Mouse (Mus musculus) gastrocnemius, adult 8-10 months (tissue): ENCODE measurements around the gene Cgnl1. TPM values are rescaled to one million over a fixed set of nuclear protein-coding genes. Genes with fewer than 3 reads are reported as not detected.
A peak's percentile ranks its signal among the peaks of the same experiment; 100 is the strongest.

ENCODE experiments used
- DNase-seq, 2 experiments: peaks; one replicate each; pipeline ENCODE4 v3.0.0; 2022; ENCODE audit warnings: low spot score in 2 of 2
- total RNA-seq, 4 experiments: library from RNA; stranded (reverse); gene quantifications; 2 replicates each; pipeline ENCODE4 v1.2.4; 2022

Gene Cgnl1
- total RNA-seq, 4 experiments from 2014 or later: 2.8 to 5.4 (median 3.9) TPM

DNA sequence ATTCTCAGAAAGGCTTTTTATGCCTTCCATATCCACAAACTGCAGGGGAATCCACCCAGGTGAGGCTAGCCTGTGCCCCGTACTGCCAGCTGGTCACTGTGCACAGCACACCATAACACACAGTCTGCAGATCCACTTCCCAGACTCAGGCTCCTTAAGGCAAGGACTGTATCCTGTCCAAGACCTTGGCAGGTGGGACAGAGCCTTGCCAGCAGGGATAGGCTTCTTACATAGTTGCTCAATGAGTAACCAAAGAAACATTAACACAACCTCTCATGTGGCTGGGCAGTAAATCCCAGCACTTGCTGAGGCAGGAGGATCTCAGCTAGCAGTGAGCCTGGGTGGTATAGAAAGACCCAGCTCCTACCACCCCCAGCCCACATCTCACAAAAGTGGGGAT is 3.3 kb downstream of the Cgnl1 start:
- no peak for DNase-seq

DNA sequence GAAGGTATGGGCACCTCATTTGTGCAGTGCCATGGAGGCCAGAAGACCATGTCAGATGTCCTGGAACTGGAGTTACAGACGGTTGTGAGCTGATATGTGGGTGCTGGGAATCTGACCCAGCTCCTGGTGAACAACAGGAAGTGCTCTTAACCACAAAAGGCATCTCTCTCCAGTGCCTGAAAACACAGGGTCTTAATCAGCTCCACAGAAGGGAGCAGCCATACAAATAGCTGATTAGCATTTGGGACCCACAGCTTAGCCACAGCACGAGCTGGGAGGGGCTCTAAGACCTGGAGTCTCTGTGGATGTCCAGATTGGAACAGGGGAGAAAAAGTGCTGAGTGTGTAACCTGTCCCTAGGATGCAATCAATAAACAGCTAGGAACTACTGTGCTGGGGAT is 4.5 kb downstream of the Cgnl1 start:
- no peak for DNase-seq

DNA sequence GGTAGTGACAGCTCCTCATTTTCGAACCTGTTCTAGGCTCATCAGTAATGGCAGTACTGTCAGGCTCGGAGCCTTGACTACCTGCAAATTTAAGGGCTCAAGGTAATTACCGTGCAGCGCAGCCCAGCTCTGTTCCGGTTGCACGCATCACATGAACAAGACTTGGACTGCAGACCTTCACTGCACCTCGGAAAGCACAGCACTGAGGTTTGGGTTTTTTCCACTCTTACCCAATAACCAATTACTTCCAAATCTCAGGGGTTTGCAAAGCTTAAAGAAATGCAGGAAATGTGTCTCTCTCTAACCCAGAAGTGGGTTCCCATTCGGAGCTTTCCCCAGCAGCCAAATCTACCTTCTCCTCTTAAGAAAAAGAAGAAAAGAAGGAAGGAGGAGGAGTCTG is 5.1 kb downstream of the Cgnl1 start:
- no peak for DNase-seq

DNA sequence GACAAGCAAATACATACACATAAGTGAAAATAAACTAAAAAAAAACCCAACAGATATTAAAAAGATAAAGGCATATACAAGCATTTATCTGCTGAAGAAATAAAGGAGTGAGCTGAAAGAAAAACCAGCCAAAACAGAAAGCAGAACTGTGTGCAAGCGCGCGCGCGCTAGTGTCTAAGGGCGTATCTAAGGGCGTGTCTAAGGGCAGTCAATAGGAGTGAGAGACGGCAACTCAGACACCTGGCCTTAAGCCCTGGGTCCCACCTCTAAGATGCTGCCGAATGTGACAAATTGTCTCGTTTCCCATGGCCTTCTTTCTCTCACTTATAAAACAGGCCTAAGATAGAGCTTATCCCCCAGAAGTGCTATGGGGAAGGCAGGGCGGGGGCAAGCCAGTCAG is 6.9 kb downstream of the Cgnl1 start:
- DNase-seq: no peak

DNA sequence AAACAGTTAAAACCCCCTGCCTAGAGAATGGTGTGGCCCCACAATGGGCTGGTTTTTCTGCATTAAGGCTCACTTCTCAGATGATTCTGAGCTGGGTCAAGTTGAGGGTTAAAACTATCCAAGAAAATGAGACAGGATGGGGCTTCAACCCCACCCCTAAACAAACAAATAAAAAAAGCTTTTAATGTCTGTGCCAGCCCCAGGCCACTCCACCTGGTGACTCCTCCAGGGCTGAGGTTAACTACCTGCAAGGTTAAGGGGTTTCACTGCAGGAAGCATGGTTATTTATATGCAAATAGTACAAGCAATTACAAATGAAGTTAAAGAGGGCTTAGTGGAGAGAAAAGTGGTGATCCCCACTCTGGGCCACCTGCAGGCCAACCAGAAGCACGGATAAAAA is 8.1 kb downstream of the Cgnl1 start:
- no peak for DNase-seq

DNA sequence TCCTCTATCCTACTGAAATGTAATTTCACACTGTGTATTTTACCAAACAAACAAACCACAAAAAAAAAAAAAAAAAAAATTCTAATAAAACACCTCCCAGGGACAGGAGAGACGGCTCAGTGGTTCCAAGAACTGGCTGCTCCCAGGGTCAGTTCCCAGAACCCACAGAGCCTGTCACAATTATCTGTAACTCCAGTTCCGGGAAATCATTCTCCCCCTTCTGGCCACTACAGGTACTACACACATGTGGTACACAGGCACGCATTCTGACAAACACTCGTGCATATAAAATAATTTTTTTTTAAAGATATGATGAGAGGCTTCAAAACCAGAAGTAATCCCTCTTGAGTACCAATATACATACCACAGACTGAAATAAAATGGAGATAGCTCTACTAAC is 9.7 kb downstream of the Cgnl1 start:
- DNase-seq: no peak

DNA sequence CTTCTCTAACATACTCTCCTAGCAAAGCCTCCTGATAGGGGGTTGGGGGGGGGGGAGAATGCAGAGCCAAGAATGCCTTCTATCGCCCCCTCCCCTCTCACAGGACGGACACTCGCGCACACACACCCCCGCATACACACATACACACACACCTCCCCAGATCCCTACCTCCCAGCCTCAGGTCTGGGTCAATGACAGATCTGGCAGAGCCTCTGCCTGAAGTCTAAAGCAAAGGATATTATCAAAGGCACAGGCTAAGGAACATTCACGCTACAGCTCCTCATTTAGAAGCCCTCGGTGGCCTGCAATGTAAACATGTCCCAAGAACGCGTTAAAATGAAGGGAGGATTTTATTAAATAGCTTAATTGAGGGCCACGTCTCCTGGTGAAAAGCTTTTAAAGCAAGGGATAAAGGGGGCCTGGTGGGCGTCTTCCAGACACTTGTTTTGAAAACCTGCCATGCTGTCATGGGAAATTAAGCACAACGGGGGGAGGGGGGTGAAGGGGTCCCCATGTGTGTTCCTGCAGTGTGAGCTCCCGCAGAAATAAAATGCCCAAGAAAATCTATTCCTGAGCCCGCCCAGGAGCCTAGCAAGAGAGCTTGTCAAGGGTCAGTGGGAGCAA is 10.8 kb downstream of the Cgnl1 start:
- no peak for DNase-seq

DNA sequence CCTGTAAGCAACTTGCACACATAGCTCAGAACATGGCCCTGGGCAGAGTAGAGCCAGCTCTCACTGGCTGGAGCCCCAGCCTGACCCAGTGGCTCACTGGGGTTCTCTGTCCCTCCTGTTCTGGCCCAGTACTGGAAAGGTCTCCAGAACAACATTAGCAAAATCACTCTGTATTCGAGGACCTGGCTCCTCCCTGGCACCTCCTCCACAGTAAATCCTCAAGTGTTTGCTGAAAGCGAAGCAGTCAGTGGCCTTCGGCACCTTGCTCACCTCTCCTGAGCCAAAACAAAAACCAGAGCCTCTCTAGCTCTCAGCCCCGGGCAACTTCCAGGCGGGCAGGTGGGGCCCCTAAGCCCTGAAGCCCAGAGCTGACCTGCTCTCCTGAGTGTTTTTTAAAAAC is 11.5 kb downstream of the Cgnl1 start:
- no peak for DNase-seq

DNA sequence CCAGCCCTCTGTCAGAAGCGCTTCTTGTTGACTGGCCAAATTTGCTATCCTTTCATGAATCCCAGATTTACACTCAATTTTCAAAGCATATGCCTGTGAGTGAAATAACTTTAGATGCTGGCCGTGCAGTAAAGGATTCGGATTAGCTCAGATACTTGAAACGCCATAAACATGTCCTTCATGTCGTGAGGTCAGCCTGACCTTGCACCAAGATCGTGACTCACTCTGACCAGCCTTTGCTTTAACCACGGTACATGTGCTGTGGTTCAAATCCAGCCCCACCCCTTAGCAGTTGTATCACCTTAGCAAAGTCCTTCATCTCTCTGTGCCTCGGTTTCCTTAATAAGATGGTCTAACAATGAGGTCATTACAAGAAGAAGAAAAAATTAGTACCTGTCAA is 14.0 kb downstream of the Cgnl1 start:
- DNase-seq: no peak

DNA sequence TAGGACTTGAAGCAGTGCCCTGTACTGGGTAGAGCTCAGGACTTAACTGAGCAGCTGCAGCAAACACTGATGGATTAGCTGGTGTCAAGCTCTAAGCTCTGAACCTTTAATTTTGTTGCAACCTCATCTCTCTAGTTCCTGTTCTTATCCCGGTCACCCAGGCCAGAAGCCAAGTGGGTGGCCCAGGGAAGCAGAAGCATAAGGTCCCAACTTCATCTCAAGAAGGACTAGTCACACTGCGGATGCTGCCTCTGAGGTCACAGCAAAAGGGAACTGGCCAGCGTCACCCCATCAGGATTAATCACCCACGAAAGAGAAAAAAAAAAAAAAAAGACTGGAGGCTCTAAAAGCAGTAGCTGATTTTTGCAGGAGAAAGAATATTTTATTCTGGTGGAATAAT is 14.5 kb downstream of the Cgnl1 start:
- peak in 1 of 2 experiments; percentile 21 for DNase-seq

DNA sequence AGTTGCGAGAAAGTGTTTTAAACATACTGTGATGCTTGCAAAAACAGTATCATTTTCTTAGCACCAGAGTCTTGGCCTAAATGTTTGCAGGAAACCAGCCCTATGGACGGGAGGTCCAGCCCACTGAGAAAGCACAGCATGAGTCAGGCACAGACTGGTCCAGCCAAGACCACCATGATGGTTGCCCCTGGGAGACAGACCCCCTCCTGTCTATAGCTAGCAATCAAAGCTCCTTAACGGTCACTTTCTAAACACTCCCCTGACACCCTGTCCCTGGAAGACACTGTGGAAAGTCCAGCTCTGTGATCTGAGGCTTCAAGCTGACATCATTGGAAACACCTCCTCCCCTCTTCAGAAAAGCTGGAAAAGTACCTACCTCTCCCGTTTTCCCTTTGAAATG is 17.4 kb downstream of the Cgnl1 start:
- DNase-seq: no peak

DNA sequence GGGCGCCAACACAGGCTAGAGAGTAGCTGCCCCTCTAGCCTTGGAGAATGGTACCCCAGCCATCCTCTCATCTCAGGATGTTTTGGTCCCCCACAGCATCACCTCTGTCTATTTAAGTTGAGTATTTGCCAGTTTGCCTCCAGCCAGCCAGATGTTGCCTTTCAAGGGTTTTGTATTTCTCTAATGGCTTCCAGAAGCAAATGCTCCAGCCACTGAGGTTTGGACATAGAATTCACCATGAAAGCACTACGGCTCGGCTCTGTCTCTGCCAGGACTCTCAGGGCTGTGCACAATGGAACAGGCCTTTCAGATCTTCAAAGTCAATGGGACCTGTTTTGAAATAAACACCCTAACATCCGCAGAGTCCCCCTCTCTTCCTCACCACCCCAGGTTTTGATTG is 17.9 kb downstream of the Cgnl1 start:
- DNase-seq: no peak

DNA sequence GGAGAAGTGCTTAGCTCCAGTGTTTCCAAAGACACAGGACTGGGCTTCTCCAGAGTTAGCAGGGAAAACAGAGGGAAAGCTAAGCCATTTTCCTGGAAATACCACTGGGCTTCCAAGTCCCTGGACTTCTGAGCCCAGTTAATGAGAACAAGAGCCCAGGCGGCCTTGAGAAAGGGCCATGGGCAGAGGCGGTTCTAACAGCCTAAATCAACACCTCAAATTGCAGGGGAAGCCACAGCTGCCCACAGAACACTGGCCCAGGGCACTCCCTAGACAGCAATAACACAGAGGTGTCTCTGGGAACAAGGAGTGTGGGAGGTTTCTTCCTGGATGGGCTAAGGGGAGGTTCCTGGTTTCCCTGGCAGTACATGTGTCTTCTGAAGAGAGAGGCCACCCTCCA is 18.3 kb downstream of the Cgnl1 start:
- no peak for DNase-seq

DNA sequence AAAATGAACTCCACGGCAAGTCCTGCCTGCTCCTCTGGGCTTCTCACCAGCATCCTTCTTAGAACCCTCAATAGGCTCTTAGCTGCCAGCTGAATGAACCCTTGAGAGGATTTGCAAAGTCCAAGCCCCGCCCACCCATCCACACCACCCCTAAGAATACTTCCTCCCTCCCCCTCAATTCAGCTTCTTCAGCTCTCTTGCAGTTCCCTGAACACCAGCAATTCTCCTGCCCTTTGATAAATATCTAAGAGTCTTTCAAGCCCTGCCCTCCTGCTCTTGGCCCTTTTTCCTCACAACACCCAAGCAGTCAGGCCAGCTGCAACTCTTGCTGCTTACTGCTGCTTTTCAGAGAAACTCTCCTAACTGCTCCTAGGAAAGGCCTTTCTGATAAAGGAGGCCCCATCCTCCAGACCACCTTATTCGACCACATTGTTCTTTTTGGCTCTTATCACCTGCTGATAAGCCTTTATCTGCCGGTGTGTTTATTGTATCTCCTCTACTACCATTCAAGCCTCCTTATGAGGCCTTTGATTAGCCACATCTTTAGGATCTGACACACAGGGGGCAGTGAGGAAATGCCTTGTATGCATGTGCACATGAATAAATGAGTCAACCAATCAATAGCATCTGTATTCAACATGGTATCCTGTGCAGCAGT is 21.3 kb downstream of the Cgnl1 start:
- DNase-seq: no peak

DNA sequence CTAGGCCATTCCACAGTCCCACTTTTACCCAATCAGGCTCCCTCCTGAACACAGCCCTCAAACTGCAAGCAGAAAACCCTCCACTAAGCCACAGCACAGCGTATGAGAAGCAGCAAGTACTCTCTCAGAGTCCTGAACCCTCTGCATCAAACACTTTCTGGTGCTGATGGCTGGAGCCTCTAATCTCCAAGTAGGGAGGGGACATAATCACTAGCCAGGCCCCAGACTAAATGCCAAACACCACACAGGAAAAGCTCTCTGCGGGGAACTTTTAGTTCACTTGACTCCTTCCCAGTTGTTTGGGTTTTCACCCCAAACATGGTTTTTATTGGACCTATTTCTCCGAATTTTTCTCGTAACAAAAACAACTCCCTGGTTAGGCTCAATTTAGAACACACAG is 25.0 kb downstream of the Cgnl1 start:
- no peak for DNase-seq

DNA sequence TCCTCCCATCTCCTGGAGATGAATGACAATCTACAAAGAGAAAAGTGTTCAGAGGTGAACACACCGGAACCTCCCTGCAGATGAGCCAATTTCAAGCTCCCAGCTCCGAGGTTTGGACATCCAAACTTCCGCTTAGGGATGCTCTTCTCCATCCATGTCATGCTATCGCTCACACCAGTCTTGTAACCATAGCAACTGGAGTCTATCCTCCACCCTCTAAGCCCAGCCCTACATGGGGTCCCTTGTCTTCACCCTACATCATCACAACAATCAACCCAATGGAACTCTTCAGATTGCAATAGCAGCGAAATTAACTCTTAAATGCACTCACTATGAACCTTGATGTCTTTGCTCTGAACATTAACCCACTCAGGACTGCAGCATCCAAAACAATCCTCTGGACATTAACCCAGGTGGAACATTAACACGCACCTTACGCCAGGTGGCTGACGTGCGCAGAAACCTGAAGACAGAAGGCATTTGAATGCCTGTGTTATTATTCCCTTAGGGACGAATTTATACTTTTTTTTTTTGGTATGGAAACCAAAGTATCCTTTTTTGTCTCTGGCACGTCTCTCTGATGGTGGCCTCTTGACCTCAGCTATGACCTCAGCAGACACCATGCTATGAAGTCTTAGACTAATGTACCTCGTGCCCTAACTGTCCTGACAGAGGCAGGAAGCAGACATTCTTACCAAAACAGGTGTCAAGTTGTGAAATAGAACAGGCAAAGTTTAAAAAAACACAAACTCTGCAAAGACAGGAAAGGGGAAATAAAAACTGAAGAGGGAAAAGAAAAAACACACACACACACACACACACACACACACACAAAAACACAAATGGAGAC is 33.1 kb downstream of the Cgnl1 start:
- DNase-seq: no peak

DNA sequence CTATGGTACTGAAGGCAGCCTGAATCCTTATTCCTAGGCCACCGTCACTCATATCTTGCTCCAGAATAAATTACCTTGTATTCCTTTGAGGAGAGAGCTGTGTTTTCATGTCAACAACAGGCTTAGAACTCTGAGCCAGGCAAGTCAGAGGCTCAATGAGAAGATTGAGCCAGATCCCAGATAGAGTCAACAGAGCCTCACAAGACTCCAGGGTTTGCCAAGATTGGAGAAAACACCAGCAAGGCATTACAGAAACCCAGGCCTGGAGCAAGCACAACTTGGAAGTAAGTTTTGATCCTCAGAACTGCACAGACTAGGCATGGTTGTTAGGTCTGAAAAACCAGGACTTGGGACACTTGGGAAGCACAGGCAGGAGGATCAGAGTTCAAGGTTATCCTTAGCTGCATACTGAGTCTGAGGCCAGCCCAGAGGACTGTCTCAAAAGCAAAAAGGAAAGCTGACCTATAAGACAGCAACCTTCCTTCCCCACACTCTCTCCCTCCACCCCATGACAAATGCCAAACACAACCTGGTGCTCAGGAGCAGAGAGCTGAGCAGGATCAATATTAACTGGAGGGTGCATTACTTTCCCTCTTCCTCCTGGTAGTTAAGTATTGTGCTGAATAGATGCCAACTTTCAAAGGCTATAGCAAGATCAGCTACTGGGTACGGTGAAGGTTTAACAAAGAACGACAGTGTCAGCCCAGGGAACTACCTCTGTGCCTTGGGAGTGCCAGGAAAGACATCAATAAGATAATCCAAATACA is 34.0 kb downstream of the Cgnl1 start:
- DNase-seq: no peak

DNA sequence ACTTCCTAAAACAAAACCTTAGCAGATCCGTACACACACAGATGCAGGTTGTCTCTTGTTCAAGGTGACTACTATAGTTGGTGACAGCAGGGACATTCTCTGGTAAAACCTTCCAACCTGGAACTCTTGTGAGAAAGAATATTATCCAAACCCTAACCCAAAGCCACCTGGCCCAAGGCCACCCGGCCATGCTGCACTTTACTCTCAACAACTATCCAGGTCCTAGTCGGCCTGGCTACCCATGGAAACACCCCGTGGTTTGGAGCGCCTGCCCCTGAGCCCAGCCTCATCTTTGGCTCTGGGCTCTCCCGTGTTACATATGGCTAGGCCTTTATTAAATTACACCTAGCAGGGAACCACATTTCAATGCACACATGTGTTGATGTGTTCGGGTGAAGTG is 35.5 kb downstream of the Cgnl1 start:
- DNase-seq: no peak

DNA sequence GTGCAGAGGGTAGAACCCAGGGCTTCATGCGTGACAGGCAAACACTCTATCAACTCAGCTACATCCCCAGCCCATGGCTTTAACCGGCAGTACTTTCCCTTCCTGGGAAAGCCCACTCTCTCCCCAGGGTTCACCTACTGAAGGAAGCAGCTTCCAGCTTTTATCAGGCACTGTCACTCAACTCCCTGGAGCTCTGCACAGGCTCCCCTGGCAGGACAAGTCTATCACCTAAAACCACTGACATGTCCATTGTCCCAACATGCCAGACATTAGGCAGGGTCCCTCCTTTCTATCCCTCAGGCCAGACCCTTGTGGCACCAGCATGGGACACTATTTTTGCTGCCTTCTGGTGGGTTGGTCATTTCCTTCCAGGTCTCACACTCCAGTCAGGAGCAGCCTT is 37.8 kb downstream of the Cgnl1 start:
- DNase-seq: no peak

DNA sequence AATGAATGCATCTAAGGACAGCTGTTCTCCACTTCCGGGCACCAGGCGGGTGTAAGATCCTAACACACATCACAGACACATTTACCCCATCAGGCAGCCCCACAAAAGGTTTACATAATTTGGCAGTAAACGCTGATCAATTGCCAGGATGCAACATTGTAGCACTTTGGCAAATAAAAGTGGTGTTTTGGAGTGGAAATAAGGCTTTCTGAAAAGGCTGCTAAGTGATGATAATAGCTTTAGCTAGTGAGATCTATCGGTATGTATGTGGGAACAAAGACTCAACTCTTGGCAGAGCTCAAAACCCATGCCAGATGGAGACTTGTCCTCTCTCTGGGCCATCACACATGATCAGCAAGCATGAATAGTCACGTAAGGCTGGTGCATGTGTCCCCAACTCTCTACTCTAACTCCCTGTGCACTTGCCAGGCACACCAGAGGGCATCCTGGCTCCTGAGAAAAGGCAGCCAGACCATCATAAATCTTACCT is 42.5 kb downstream of the Cgnl1 start:
- DNase-seq: no peak

DNA sequence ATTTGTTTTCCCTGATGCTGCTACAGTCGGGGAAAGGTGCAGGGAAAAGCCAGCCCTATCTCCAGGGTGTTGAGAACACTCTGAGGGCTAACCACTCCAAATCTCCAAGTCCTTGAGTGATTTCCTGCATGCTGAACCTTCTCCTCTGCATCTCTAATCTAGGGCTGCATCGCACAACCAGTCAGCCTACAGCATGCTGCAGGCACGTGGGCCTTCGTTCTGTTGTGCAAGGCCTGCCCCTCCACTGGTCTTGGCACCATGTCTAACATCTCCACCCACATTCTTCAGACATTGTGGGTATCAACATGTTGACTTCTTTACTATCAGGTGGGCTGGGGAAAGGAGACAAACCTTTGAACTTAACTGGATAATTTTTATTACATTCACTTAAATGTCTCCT is 44.2 kb downstream of the Cgnl1 start:
- DNase-seq: no peak

DNA sequence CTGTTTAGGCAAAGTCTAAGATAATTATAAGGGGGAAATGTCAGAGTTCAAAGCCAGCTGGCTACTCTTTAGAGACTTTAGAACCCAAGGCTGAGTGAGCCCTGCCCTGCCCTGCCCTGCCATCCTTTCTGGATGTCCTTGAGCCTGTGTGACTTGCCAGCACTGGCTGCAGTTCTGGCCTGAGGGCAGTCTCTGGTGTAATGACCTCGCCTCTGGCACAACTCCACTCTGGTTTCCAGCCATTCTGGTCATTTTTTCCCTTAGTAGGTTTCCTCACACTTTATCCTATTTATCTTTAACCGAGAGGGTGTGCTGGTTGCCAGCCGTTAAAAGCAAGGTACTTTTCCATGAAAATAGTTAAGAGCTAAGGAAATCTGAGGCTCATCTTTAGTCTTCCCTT is 45.3 kb downstream of the Cgnl1 start:
- DNase-seq: peak; percentile 20 to 27
